Mouse (Mus musculus) bone marrow, adult 2 months (tissue): ENCODE data around the gene Ammecr1.

ENCODE experiments used
- CTCF ChIP-seq: fragments of 200-500 bp; IDR thresholded peaks from 2 replicates; pipeline ENCODE4 v1.5.1; 2011; ENCODE audit warnings: low read length, control low read depth; ENCODE audit not compliant: control insufficient read depth, insufficient read depth
- POLR2A ChIP-seq: fragments of 200-500 bp; IDR thresholded peaks from 2 replicates; pipeline ENCODE4 v1.6.1; 2011; ENCODE audit warnings: low read depth, mild to moderate bottlenecking, control low read depth, low read length, borderline replicate concordance; ENCODE audit not compliant: control insufficient read depth

- TF ChIP-seq CTCF (no peak), POLR2A (no peak)
These were observed 133.2 kb downstream of the Ammecr1 start for GRCm38 (mm10) chrX:142833164-142833796.
